Mouse (Mus musculus): ENCODE measurements around the gene Cd247.

DNA sequence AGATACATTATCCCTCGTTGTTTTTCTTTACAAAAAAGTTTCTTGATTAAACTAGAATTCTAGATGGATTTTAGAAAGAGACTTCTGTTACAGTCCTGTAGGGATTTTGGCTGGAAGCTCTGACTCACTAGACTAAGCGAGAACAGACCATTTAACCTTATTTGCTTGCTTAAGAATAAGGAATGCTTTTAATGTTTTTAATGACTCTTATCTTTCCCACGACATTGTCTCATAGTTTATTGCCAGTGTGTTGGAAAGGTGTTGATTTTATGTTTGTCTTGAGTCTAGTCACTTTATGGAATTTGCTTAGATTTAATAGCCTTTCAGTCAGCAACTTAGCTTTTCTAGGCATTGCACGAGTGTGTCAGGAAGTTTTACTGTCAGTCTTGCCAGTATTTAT, 33.3 kb upstream of the Cd247 start:
- TF ChIP-seq EP300 (IDR thresholded peaks at IDR 0.05; ENCODE audit: low read depth) (no peak), CTCF (IDR thresholded peaks at IDR 0.05; ENCODE audit: low read depth) (no peak)

Data from liver, postnatal 0 days (tissue).